Mouse (Mus musculus): ENCODE measurements around the gene Snx30. TPM values are rescaled to one million over a fixed set of nuclear protein-coding genes. Genes with fewer than 3 reads are reported as not detected.

Gene Snx30
- polyA plus RNA-seq, 1 experiment from 2014 or later, result 7.0 TPM

DNA sequence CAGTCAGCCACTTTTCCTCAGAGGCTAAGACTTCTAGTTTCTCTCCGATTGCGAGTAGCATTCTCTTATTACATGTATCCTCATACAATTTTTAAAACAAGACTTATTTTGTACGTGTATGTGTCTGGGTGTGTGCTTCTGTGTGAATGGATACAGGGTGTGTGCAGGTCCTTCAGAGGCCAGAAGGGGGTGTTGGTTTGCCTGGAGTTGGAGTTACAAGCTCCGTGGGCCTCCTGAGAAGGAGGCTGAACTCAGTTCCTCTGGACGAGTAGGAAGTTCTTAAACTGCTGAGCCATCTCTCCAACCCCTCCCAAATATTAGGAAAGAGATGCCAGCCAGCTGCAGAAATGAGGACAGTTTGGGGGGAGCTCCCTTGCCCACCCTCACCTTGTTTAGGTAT, 2.8 kb downstream of the Snx30 start:
- no peak for ATAC-seq (replicated peaks; ENCODE audit: low FRiP score, low read depth)
- Histone ChIP-seq H3K4me1 (replicated peaks; ENCODE audit: insufficient read depth, low read length) (peaks cover 2% of the 10 kb centered on the region; the same call in 1 of the 2 replicates), H3K9me3 (replicated peaks; ENCODE audit: low read length) (no peaks in the 10 kb centered on the region), H3K4me3 (replicated peaks; ENCODE audit: low read depth, low read length) (no peak overlapping the region), H3K27ac (no peak overlapping the region), H3K27me3 (ENCODE audit: insufficient read depth, low read length) (no peaks in the 10 kb centered on the region), H3K36me3 (ENCODE audit: insufficient read depth, low read length) (no peaks in the 10 kb centered on the region), H3K4me2 (ENCODE audit: low read length) (no peak overlapping the region), H3K9ac (ENCODE audit: low read depth, low read length) (no peak overlapping the region)
- TF ChIP-seq CTCF (IDR thresholded peaks at IDR 0.05; ENCODE audit: low read depth), result peak; percentile 40; the same call in 1 of the 2 replicates
- DNase-seq (ENCODE audit: low spot score), result peak; percentile 25
- 76% methylated on average over 5 of the region's 5 CpGs for WGBS

DNA sequence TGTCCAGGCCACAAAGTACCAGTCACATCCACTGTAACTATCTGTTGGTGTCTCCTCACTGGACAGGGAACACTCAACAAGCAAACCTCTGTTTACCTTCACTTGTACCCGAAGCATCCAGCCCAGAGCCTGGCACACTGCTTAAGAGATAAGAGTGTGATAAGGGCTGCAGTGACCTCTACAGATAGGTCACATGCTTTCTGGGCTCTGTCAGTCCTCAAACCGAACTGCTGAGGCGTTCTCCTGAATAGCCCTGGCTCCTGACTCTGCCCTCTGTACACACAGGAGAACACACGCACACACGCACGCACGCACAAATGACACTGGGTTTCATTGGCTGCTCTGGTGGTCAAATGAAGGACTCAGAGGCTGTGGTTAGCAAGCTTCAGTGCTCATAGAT, 8.5 kb downstream of the Snx30 start:
- H3K9me3 ChIP-seq (replicated peaks; ENCODE audit: low read length), result no peaks in the 10 kb centered on the region
- no peak overlapping the region for H3K9ac ChIP-seq (ENCODE audit: low read depth, low read length)
- ATAC-seq (replicated peaks; ENCODE audit: low FRiP score, low read depth) (no peak), DNase-seq (ENCODE audit: low spot score) (no peak)
- H3K4me3 ChIP-seq (replicated peaks; ENCODE audit: low read depth, low read length), result no peak overlapping the region
- H3K4me2 ChIP-seq (ENCODE audit: low read length), result no peak overlapping the region
- WGBS, result 69% methylated on average over 7 of the region's 7 CpGs
- H3K36me3 ChIP-seq (ENCODE audit: insufficient read depth, low read length), result no peaks in the 10 kb centered on the region
- 0 out of 2 replicates have a peak, but pooled peaks cover 5% of the 10 kb centered on the region for H3K4me1 ChIP-seq (replicated peaks; ENCODE audit: insufficient read depth, low read length)
- no peaks in the 10 kb centered on the region for H3K27me3 ChIP-seq (ENCODE audit: insufficient read depth, low read length)
- H3K27ac ChIP-seq, result no peak overlapping the region
- no peak for TF ChIP-seq CTCF (IDR thresholded peaks at IDR 0.05; ENCODE audit: low read depth)

DNA sequence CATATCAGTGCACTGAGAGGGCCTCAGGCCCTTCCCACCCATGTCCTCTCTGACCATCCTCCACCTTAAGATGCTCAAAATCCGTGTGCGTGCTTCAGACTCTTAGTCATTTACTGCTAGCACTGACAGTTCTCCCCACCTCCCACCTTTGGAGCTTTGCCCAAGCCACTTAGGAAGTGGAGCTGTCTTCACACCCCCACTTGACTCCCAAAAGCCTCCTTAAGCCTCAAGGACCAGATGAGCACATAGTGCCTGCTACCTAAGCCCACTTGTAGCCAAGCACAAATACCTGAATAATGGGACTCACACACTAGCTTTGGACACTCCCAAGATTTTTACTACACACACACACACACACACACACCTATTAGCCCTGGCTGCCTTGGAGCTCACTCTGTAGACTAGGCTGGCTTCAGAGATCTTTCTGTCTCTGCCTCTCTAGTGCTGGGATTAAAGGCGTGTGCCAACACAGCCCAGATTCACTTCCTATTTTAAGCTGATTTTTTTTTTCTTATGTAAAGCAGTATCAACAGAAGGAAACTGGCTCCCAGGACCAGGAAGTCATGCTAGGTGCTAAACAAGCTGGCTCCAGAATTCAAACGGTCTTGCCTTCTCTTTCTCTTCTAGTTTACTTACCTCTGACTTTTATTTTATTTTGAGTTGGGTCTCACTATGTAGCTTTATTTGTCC, 9.6 kb downstream of the Snx30 start:
- Histone ChIP-seq H3K4me1 (replicated peaks; ENCODE audit: insufficient read depth, low read length) (0 out of 2 replicates have a peak, but pooled peaks cover 13% of the 10 kb centered on the region), H3K4me2 (ENCODE audit: low read length) (no peak overlapping the region), H3K9me3 (replicated peaks; ENCODE audit: low read length) (no peaks in the 10 kb centered on the region), H3K36me3 (ENCODE audit: insufficient read depth, low read length) (no peaks in the 10 kb centered on the region), H3K27me3 (ENCODE audit: insufficient read depth, low read length) (no peaks in the 10 kb centered on the region), H3K9ac (ENCODE audit: low read depth, low read length) (no peak overlapping the region), H3K27ac (no peak overlapping the region), H3K4me3 (replicated peaks; ENCODE audit: low read depth, low read length) (no peak overlapping the region)
- TF ChIP-seq CTCF (IDR thresholded peaks at IDR 0.05; ENCODE audit: low read depth), result no peak
- no peak for DNase-seq (ENCODE audit: low spot score)
- ATAC-seq (replicated peaks; ENCODE audit: low FRiP score, low read depth), result no peak
- WGBS, result 63% methylated on average over 4 of the region's 4 CpGs

DNA sequence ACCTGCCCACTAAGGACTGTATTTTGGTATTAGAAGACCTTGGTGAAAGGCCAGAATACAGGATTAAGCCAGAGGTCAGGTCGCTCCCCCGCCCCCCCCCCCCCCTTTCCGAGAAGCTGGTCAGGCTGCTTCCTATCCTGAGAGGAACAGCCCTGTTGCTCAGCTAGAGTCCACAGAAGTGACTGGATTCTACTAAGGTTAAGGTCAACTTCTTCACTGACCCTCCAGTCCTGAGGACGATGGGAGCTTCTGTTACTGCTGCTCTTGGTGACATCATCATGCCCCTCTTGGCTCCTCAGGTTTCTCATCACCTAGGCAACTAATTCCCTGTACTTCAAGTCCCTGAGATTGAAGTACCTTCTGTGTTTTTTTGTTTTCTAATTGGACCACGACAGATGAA, 10.4 kb downstream of the Snx30 start:
- H3K4me3 ChIP-seq (replicated peaks; ENCODE audit: low read depth, low read length), result no peak overlapping the region
- no peak overlapping the region for H3K9ac ChIP-seq (ENCODE audit: low read depth, low read length)
- DNase-seq (ENCODE audit: low spot score) (no peak), ATAC-seq (replicated peaks; ENCODE audit: low FRiP score, low read depth) (no peak)
- H3K4me2 ChIP-seq (ENCODE audit: low read length), result no peak overlapping the region
- 49% methylated on average over 5 of the region's 5 CpGs for WGBS
- H3K27me3 ChIP-seq (ENCODE audit: insufficient read depth, low read length), result no peaks in the 10 kb centered on the region
- H3K27ac ChIP-seq, result no peak overlapping the region
- no peaks in the 10 kb centered on the region for H3K9me3 ChIP-seq (replicated peaks; ENCODE audit: low read length)
- no peaks in the 10 kb centered on the region for H3K36me3 ChIP-seq (ENCODE audit: insufficient read depth, low read length)
- H3K4me1 ChIP-seq (replicated peaks; ENCODE audit: insufficient read depth, low read length), result 0 out of 2 replicates have a peak, but pooled peaks cover 13% of the 10 kb centered on the region
- TF ChIP-seq CTCF (IDR thresholded peaks at IDR 0.05; ENCODE audit: low read depth), result no peak

DNA sequence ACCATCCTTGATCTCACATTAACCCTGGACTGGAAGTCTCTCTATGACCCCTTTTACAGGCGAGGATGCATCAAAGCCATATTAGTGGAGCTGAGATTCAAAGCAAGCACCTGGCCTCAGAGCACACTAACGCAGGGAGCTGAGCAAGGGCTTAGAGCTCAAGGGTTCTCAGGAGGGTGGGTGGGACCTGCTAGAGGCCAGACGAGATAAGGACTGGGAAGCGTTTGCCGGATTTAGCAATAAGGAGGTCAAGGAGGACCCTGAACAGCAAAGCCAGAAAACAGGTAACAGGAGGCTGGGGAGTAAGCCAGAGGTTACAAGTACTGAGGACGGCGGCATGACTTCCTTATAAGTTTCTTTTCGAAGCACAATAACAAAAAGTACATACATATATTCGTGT, 10.8 kb downstream of the Snx30 start:
- H3K4me1 ChIP-seq (replicated peaks; ENCODE audit: insufficient read depth, low read length), result 0 out of 2 replicates have a peak, but pooled peaks cover 13% of the 10 kb centered on the region
- H3K9me3 ChIP-seq (replicated peaks; ENCODE audit: low read length), result no peaks in the 10 kb centered on the region
- DNase-seq (ENCODE audit: low spot score), result no peak
- no peak for TF ChIP-seq CTCF (IDR thresholded peaks at IDR 0.05; ENCODE audit: low read depth)
- no peaks in the 10 kb centered on the region for H3K36me3 ChIP-seq (ENCODE audit: insufficient read depth, low read length)
- no peak overlapping the region for H3K9ac ChIP-seq (ENCODE audit: low read depth, low read length)
- 85% methylated on average over 9 of the region's 9 CpGs for WGBS
- no peak overlapping the region for H3K27ac ChIP-seq
- no peaks in the 10 kb centered on the region for H3K27me3 ChIP-seq (ENCODE audit: insufficient read depth, low read length)
- no peak overlapping the region for H3K4me2 ChIP-seq (ENCODE audit: low read length)
- H3K4me3 ChIP-seq (replicated peaks; ENCODE audit: low read depth, low read length), result no peak overlapping the region
- ATAC-seq (replicated peaks; ENCODE audit: low FRiP score, low read depth), result no peak

DNA sequence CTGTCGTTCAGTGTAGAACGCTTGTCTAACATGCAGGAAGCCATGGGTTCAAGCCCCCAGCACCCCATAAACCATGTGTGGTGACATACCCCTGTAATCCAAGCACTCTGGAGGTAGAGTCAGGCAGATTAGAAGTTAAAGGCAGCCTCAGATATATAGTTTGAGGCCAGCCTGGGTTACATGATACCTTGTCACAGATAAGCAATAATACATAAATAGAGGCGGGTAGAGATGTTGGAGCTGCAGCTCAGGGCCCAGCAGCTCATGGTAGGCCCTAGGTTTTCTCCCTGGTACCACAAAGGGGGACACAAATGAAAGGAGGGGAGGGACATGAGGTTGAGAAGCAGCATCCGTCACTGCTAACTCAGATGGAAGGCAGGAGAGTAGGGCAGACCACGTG, 12.2 kb downstream of the Snx30 start:
- DNase-seq (ENCODE audit: low spot score), result no peak
- Histone ChIP-seq H3K9ac (ENCODE audit: low read depth, low read length) (no peak overlapping the region), H3K27me3 (ENCODE audit: insufficient read depth, low read length) (no peaks in the 10 kb centered on the region), H3K36me3 (ENCODE audit: insufficient read depth, low read length) (no peaks in the 10 kb centered on the region), H3K4me1 (replicated peaks; ENCODE audit: insufficient read depth, low read length) (0 out of 2 replicates have a peak, but pooled peaks cover 13% of the 10 kb centered on the region), H3K27ac (no peak overlapping the region), H3K9me3 (replicated peaks; ENCODE audit: low read length) (no peaks in the 10 kb centered on the region), H3K4me2 (ENCODE audit: low read length) (no peak overlapping the region), H3K4me3 (replicated peaks; ENCODE audit: low read depth, low read length) (no peak overlapping the region)
- 68% methylated on average over 5 of the region's 5 CpGs for WGBS
- no peak for TF ChIP-seq CTCF (IDR thresholded peaks at IDR 0.05; ENCODE audit: low read depth)
- ATAC-seq (replicated peaks; ENCODE audit: low FRiP score, low read depth), result no peak
